Mouse (Mus musculus): ENCODE measurements around the gene Pfdn4.

Gene Pfdn4

GRCm38 (mm10) chr2:170498011-170498410 lies 1.8 kb downstream of the Pfdn4 start:
- no peak for DNase-seq

DNA sequence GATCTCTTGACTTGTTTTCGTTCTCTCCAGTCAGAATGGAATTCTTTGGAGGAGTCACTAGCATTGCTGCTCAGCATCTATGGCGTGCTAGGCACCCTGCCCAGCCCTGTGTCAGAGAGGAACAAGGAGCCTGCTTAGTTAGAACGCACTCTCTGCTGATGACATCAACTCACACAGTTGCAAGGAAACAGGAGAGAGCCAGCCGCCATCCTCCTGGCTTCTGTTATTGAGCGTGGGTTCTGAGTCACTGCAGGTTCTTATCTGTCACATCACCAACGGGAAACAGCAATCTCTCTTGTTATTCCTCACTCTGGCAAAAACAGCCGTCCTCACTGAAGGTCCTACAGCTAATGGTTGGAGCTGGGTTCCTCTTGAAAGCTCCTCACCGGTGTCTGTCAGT lies 7.1 kb downstream of the Pfdn4 start:
- DNase-seq: no peak

DNA sequence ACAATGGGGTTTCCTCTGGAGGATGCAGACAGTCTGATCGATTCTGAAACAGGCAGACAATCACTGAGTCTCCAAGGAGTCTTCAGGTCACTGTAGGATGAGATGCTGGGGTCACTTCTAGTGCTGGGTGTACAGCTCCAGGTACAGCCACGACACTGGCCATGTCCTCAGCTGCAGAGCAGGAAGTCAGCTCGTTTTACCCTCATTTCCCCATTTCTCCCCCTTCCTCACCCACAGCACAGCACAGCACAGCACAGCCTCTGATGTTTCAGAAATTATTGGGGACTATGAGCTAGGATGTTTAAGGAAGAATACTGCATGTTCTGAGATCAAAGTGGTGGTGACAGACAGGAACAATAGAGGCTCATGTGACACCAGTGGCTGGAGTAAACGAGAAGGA lies 7.8 kb downstream of the Pfdn4 start:
- no peak for DNase-seq

- peak; percentile 79 for DNase-seq
Measured at GRCm38 (mm10) chr2:170507734-170508133, 11.5 kb downstream of the Pfdn4 start.

- peak; percentile 81 for DNase-seq
Measured at GRCm38 (mm10) chr2:170508821-170509220, 12.6 kb downstream of the Pfdn4 start.

DNA sequence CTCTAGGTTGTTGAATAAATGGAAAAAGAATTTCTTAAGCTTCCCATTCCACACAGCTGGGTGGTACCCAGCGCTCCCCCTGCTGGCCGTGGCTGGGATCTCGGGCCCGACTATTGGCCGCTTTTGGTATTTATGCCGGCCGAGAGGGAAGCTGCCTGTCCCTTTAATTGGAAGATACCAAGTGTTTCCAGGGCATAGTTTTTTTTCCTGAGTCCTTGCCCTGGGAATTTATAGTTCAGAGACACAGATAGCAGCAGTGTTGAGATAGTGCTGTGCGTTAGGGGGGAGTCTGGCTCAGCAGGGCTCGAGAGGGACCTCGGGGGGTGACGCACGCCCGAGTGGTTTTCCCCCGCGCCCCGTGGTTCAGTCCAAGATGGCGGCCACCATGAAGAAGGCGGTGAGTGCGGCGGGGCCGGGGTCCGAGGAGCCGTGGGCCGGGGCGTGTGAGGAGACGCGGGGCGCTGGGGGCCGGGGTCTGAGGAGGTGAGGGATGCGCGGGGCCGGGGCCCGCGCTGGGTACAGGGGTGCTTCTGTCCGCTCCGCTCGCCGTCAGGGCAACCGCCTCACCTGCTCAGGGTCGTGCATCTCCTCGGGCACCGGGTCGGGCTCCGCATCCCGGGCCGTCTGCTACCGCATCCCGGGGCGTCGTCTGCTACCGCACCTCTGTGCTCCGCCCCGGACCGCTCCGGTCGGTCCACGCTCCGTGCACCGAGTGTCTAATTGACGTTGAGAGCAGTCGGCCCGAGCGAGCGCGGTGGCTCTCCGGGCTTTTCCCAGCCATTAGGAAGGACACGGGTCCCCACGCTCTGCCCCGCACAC lies 15.1 kb downstream of the Pfdn4 start:
- DNase-seq: peak; percentile 89

- no peak for DNase-seq
Measured at GRCm38 (mm10) chr2:170513756-170514155, 17.5 kb downstream of the Pfdn4 start.

DNA sequence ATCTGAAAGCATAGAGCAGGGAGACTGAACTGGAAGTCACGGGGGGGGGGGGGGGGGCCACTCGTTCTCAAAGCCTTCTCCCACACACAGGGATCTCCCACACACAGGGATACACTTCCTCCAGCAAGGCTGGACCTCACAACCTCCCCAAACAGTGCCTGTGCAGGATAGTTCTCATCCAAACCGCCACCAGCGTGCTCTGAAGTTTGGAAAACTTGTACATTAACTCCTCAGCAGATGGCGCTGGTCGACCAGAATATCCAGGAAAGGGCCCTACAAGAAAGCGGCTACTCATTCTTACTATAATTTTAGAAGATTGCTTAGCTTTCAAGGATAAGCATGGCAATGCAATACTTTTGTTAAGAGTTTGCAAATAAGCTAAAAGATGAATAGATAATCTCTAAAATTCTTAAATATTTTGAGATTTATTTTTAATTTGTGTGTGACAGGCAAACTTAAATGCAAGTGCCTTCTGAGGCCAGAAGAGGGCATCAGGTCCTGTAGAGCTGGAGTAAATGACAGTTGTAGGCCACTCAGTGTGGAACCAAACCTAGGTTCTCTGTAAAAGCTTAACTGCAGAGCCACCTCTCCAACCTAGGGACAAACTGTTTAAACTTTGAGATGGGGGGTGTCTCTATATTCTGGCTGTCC lies 24.2 kb downstream of the Pfdn4 start:
- no peak for DNase-seq

DNA sequence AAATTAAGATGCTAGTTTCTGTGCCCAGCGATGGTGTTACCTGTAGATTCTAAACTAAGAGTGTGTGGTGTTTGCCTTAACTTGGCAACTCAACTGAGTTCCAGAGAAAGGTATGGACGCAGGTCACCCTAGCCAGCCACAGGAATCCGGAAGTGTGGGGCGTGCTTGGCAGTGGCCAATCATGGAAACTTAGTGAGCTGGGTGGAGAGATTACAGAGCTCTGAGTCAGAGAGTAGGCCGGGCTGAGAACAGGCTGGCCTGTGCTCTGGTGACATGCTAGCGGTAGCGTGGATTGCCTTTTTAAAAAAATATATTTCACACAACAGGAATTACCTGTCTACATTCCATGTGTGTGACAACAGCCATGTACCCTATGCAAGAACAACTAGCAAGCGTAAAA lies 30.3 kb downstream of the Pfdn4 start:
- DNase-seq: no peak

DNA sequence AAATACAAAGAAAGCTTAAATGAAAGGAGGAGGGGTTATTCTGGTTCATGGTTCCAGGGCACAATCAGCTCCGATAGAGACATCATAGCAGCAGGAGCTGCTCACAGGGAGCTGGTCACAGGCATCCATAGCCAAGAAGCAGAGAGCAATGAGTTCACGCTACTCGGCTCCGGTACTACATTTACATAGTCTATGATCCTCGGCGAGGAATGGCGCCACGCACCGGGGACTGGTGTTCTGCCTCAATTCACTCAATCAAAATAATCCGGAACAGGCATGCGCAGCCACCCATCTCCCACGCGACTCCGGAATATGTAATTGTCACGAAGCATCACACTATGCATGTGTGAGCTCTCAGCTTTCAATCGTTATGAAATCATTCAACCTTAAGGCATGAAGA lies 31.8 kb downstream of the Pfdn4 start:
- DNase-seq: no peak

DNA sequence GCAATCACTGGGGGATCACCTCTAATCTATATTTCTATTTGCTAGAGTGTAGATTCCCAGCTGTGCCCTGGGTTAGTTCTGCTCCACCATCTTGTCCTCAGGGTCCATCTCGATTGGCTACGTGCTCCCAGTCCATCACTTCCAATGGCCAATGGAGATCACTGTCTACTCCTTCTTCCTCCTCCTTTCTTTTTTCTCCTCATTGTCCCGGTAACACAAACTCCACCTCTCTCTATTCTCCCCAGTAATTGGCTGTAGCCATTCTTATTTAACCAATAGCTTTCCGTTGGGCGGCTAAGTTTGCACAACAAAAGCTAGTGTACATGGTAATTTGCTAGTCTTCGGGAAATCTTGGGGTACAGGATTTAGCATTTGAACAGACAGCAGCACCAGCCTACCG lies 33.5 kb downstream of the Pfdn4 start:
- no peak for DNase-seq

GRCm38 (mm10) chr2:170530256-170530655 lies 34.0 kb downstream of the Pfdn4 start:
- no peak for DNase-seq

- DNase-seq: no peak
Measured at GRCm38 (mm10) chr2:170534116-170534802, 38.0 kb downstream of the Pfdn4 start.

GRCm38 (mm10) chr2:170534803-170535174 lies 38.6 kb downstream of the Pfdn4 start:
- no peak for DNase-seq

GRCm38 (mm10) chr2:170535841-170536240 lies 39.6 kb downstream of the Pfdn4 start:
- no peak for DNase-seq

DNA sequence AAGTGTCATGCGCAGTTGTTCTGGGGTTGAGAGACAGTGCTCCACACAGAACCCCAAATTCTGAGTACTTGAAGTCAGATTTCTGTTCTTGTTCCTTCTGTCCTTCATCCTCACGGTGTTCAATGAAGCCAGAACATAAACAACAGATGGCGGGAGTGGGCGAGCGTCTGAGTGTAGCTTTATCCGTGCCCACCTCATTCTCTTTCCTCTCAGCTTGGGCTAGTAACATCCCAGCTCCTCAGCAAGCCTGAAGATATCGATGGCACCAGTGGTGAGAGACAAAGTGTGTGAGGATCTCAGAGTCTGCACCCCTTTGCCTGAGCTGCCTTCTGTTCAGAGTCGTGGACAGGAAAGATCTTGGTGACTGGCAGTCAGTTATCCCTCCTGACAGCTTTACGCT lies 43.0 kb downstream of the Pfdn4 start:
- peak; percentile 54 for DNase-seq

- DNase-seq: no peak
Measured at GRCm38 (mm10) chr2:170543625-170544024, 47.4 kb downstream of the Pfdn4 start.

DNA sequence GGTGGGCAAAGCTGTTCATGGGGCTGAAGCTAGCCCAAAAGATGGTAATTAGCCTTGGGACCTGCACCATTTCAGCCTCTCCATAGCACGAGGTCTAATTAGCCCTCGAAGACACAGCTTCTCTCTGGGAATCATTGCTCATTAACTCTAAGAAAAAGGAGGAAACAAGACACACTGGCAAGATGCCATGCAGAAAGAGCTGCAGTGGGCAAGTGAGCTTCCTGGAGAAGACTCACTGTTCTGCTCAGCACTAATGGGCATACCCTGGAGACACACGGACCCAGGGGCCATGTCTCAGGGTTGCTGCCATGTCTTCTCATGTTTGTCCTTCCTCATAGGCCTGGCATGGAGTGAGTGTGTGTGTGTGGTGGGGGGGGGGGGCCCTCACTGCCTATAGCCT lies 47.9 kb downstream of the Pfdn4 start:
- DNase-seq: no peak

- no peak for DNase-seq
Measured at GRCm38 (mm10) chr2:170544950-170545349, 48.7 kb downstream of the Pfdn4 start.

GRCm38 (mm10) chr2:170545745-170546144 lies 49.5 kb downstream of the Pfdn4 start:
- DNase-seq: no peak

DNA sequence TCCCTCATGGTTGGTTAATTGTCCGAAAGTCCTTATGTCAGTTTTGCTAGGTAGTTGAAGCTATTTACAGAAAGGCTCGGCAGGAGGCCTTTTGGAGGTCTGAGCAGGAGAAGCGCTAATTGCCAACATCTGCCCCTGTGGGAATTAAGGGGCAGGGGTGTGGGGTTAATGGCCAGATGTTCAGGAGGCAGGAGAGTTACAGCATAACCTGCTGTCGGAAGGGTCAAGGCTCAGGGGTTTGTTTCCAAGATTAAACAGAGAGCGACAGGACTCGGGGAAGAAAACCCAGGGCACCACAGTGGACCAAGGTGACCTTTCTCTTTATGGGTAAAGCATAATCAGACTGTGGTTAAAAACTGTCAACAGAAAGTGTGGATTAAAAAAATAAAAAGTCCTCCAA lies 51.3 kb downstream of the Pfdn4 start:
- no peak for DNase-seq

- DNase-seq: no peak
Measured at GRCm38 (mm10) chr2:170548046-170548445, 51.8 kb downstream of the Pfdn4 start.

DNA sequence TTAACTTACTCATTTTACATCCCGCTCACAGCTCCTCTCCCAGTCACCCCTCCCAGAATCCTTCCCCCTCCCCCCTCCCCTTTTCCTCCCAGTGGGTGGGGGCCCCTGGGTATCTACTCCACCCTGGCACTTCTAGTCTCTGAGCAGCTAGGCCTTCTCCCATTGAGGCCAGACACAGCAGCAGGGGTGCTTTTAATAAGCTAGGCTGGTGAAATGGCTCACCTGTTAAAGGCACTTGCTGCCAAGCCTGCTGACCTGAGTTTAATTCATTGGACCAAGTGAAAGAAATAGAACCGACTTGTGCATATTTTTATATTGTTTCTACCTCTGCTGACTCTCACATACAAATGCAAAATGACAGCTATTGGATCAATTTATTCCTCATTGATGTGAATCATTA lies 52.9 kb downstream of the Pfdn4 start:
- DNase-seq: no peak

- no peak for DNase-seq
Measured at GRCm38 (mm10) chr2:170550240-170550639, 54.0 kb downstream of the Pfdn4 start.

All from right cerebral cortex, postnatal 25 days (tissue).